Mouse (Mus musculus) spleen, postnatal 10 days (tissue): ENCODE measurements at regions not wholly inside any gene's neighbourhood (a gene's known extent, or its start where the extent isn't known, plus 50 kb on each side); places are given as distances from the start of the nearest gene placed in this dataset.

Source experiments
- DNase-seq, 2 experiments: peaks; one replicate each; pipeline ENCODE4 v3.0.0; 2021 to 2022; ENCODE audit warnings: low spot score in 2 of 2

- DNase-seq: no peak
These were observed 89.4 kb upstream of the Rnd3 start for GRCm38 (mm10) chr2:51238131-51238931.

DNA sequence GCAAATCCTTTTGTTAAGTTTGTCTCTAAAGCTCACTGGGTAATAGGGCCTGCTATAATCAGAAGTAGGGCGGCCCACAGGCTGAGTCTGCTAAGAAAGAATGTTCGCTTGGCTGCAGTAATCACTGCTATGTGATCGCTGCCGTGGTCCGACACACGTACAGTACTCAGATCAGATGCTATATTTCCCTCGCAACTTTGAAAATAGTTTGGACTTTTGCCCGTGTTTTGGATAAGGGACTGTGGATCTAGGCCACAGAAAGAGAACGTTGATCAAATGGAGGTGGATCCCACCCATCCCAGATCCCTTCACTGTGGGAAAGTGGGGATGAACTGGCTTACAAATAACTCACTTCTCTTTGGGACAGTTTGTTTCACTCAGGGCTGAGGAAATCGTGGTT lies 88.5 kb upstream of the Rnd3 start:
- no peak for DNase-seq

- no peak for DNase-seq
These were observed 87.9 kb upstream of the Rnd3 start for GRCm38 (mm10) chr2:51236852-51237251.

DNA sequence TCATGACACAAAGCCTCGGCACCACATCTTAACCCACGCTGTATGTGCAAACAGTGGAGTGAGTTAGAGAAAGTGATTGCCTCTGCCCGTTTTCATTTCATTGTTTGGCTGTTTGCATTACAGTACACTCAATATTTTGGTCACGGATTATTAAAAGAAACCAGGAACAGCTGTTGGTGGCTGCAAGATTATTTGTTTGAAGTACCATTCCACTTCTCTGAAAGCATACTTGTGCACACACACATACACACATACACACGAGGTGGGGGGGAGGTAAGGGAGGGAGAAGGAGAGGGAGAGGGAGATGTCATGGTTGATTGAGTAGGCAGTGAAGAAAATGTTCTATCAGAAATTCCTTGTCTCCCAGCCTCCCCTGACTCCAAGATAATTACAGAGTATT lies 85.5 kb upstream of the Rnd3 start:
- DNase-seq: no peak

DNA sequence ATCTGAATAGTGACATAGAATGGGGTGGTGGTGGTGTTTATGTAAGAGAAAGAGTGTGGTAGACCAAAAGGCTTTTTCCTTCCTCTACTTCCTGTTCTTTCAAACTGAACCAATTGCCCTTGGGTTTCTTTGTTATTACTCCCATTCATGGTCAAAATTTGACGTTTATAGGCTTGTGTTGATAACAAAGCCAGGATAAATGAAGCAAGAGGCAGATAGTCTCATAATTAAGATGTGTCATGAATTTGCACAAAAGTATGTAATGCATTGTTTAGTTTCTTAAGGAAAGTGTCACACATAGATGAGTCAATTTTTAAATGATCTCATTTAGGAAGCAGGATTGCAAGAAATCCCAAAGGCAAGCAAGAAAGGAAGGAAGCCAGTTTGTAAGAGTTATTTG lies 73.9 kb upstream of the Rnd3 start:
- no peak for DNase-seq

DNA sequence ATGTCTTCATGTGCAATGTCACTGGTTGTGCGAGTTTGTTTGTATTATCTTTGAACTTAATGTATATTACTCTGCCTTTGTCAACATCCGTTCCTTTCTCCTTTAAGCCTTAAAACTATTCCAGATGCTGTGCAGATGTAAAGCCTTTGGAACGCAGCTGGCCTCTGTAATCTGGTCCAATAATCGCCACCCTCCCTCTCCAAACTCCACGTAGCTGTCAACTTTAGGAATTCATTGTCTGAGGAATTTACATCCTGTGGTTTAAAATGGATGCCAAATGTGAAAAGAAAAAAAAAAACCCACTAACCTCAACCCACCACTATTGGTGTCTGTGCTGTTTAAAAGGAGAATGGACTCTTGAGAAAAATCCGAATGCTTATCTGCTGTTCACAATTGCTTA lies 70.8 kb upstream of the Rnd3 start:
- DNase-seq: no peak

DNA sequence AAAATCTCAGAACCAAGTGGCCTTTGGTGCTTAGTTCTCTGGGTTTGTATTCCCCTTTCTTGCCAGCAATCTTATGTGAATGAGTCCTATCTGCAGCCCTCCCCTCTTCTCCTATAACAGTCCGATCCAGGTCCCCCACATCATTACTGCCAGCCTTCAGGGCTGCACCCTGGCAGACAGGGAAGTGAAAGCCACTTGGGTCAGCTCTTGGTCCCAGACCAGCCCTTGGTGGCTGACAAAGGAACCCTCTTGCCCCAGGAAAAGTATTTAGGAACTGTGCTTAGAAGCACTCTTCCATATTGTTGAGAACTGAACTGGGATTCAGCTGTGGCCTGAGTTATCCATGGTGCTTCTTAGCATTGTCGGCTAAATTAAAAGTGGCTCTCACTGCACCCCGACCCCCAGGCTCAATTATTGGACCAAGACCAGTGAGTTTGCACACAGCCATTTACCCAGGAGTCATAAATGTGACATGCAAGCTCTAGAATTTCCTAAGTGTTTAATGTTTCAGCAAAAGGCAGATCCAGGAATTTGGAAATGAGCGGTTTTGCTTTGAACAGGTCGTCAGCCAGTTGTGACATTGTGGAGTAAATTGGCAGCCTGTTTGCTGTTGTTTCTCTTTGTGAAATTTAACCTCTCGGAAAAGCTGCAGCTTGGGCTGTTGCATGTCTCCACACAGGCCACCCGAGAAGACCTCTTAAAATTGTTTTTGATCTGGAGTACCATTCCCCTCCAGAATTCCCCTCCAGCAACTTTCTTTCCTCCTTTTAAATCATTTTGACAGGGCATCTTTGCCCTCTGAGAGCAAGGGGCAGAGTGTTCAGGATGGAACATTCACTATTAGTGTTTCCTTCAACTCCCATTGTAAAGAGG lies 58.5 kb upstream of the Rnd3 start:
- no peak for DNase-seq

DNA sequence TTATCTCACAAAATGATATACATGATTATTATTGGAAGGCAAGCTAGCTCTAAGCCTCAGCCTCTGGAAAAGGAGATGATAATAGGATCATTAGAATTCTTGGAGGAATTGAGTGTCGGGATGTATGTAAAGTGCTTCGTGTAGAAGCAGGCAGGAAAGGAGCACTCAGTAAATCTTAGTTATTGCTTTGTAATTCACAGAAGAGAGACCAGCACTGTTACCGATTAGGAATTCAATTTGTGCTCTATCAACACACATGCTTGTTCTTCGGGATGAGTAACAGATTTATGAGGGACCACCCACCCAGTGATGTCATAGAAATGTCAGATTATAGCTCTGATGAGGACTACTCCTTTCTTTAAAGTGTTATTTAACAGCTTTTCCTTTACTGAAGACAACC lies 57.4 kb upstream of the Rnd3 start:
- no peak for DNase-seq
